Mouse (Mus musculus): Measurements from ENCODE around the gene Arhgap33.

- peak; percentile 19; the same call in 1 of the 2 replicates for TF ChIP-seq CTCF (IDR thresholded peaks at IDR 0.05; ENCODE audit: insufficient read depth, low read depth, low read length)
- TF ChIP-seq POLR2A (IDR thresholded peaks at IDR 0.05; ENCODE audit: insufficient read depth, low read depth, low read length), result no peak
These were observed 42.1 kb downstream of the Arhgap33 start for GRCm38 (mm10) chr7:30492765-30493164.

Measured in olfactory bulb, adult 2 months (tissue).